Mouse (Mus musculus) right cerebral cortex, postnatal 14 days (tissue): ENCODE data around the gene Sik2.
A peak's percentile ranks its signal among the peaks of the same experiment; 100 is the strongest.

Source experiments
- DNase-seq: peaks from one replicate; pipeline ENCODE4 v3.0.0; 2022

The Sik2 gene

DNA sequence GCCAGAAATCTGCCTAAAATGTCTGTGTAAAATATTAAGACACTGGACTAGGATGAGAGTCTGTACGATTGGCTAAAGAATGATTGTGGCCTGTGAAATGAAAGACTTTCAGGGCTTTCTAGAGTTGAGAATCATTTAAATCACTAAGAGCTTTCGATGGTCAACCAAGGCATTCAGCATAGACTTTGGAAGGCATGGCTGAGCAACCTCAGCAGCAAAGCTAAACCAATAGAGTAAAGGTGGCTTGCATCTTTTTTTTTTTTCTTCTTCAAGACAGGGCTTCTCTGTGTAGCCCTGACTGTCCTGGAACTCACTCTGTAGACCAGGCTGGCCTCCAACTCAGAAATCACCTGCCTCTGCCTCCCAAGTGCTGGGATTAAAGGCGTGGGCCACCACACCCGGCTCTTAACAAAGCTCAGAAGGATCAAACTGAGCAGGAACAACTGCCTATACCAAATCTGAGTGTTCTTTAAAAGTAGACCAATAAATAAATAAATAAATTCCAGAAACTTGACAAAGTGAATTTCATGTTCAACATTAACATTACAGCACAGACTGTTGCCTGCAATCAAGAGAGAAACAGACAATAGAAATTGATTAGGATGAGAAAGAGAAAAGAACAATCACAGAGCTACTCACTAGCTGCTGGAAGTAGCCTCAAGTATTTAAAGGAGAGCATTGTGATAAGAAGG lies 27.2 kb downstream of the Sik2 start:
- DNase-seq: no peak

DNA sequence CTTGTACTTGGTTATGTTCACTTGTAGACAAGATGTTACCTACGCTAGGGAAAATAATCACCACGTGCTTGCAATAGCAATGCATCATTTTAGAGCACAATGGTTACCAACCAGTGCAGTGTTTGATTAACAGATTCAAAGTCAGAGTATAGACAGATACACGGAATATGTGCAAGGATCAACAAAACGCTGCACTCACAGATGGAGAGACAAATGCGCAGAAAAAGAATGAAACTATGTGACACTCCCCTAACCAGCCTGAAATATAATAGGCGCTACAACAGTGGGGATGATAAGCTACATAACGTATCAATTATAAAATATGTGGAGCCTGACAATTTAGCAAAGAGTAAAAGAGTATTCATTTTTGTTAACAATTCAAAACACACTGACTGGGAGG lies 34.2 kb downstream of the Sik2 start:
- DNase-seq: no peak

DNA sequence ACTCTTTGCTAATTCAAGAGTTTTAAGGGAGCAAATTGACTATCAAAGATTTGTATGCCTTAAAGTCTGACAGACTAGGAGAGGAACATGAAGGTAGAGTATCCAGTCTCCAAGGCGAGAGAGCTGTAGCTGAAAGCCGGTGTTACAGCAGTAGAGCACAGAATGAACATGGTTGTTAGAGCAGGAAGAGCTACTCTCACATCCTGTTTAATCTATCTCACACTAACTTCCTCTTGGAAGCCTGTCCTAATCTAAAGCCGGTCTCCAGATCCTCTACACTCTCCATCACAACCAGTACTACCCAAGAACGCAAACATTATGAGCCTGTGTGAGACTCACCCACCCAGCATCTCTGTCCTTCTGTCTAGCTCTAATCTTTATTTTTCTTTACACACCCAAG lies 38.5 kb downstream of the Sik2 start:
- DNase-seq: no peak

DNA sequence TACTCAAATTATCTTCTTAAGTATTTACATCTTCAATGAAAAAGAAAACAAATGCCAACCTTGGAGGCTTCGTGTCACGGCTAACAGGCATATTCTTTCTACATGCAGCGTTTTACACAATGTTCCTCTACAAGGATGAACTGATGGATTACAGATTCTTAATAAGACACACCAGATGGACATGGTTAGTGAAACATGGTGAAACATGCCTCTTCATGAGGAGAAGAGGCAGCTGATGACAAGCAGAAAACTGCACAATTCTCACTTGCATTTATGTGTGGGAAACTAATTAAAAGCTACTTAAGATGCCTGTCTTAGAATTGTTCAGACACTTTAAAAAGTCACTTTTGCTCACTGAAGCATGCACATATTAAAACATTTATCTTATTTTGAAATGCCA lies 39.6 kb downstream of the Sik2 start:
- DNase-seq: no peak

DNA sequence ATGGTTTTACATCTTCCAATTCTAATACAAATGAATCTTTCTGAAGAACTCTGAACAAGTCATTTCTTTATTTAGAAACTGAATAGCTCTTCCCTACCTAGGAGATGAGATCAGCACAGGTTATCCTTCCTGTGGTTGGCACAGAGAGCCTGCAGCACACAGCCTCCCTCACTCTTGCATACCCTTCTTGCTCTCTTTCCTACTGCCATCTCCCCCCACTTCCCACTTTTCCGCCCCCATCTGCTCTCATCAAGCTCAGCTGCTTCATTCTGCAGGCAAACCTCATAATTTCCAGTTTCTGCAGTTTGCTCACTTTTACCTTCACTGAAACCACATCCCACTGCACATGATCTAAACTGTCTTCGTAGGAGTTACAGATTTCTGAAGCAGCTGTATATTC lies 42.6 kb downstream of the Sik2 start:
- DNase-seq: no peak

DNA sequence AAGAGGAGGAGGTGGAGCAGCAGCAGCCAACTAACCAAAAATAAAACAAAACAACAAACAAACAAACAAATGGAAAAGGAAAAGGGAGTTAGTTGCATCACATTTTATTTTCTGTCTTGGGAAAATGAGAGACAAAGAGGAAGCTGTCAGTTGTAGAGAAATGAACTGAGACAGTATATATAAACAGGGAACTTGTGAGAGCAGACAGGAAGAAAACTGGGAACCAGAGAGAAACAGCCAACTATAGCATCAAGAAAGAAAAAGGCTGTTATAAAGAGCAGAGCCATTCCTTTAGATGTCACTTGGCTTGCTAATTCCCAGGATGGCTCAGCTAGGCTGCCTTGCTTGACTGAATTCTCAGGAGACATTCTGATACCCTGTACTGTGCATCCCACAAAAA lies 43.5 kb downstream of the Sik2 start:
- DNase-seq: no peak

DNA sequence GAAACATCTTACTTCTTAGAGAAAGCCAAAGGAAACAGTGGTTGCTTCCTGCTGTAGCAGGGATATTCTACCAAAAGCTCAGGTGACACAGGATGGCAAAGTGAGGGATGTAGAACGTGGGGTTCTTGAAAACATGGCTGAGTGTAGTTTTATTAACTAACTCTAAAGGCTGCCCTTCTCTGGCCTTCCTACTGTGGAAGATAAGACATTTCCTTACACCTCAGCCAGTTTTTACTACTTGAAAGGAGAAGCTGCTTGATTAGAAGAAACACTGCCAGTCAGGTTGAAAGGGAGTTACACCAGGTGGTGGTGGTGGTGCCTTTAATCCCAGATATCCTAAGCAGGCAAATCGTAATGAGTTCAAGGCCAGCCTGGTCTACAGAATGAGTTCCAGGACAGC lies 44.0 kb downstream of the Sik2 start:
- no peak for DNase-seq

DNA sequence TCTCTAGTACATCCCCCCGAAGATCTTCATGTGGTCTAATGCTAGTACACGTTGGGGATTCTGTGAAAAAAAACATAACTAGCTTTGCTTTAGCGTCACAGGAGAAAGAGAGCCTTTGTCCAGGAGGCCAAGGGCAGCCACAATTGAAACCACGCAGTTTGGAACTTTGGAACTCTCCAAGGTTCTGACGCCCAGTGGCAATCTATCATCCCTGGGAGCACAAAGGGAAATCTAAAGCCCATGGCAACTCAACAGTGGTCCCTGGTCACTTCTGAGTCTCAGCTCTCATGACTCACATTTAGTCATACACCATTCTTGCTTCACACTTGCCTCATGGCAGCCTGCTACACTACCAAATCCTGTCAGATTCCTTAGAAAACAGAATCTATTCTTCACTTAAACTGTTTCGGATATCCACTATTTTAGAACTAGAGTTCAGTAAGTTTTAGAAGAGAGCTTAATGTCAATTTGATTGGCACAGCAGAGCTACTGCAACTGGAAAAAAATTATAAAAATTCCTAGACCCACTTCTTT lies 50.9 kb downstream of the Sik2 start:
- no peak for DNase-seq

DNA sequence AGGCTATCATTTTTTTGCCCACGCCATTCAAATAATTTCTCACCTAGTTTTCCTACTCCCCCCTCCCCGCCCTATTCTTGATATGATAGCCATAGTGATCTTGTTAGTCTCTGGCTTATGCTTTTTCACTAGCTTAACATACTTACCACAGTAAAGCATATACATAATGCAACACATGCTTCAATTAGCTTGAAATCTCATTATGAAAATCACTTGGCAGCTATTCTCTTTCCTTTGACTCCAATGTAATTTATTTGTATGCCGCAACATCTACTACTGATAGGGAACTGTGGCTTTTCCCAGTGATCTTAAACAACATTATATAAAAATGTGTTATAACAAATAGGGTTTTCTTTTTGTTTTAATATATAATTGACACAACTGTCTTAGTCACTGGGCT lies 53.7 kb downstream of the Sik2 start:
- DNase-seq: no peak

DNA sequence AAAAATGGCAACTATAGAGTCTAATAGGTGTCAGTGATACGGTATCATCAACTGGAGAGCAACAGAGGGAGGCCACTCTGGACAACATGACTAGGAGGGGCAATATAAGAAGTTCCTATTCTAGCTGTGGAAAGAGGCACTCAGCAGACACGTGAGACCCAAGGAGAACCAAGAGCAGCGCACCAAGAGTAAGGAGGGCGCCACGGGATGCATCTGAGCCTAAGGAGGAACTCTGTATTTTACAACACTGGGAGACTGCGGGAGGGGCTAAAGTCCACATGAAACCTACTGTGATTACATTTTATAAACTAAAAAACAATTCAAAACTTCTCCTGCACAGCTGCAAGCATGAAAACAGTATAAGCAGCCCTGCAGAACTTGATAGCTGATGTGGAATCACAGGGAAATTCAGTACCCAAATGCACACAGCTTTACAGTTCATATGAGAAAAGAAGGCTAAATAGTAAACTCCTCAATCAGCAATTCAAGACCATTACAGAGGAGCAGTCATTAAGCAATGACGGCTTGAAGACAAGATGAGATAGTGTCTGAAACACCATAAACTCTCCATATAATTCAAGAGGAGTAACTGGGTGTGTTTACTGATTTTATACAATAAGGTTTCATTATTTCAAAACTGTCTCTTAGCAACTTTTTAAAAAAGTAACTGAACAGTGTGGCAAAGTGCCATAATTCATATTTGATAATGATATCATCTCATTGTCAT lies 60.6 kb downstream of the Sik2 start:
- peak; percentile 12 for DNase-seq

DNA sequence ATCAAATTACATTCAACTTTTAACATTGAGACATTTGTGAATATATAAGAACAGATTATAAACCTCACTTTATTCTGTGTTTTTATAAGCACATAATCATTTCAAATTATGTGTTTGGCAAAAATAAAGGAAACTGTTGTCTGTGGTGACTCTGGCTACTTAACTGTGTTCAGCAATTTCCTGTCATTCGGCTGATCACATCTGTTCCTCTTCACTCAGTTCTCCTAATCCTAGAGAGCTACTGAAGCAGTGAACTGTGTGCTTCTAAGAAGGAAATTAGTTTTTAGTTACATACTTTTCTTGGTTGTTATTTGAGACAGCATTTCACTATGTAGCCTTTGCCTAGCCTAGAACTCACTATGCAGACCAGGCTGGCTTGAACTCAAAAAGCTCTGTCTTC lies 62.5 kb downstream of the Sik2 start:
- no peak for DNase-seq

DNA sequence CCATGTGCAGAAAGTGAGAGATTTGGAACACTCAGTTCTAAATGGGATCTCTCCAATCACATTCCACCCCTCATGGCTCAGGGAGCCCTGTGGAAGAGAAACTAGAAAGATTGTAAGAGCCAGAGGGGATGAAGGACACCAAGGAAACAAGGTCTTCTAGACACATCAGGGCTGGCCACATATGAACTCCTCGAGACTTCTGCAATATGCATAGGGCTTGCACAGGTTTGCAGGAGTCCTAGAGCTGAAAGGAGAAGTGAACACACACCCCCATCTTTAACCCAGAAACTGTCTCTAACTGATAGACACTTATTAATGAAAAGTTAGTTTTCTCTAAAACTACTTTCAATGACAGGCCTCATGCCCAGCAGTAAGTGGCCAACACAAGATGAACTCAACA lies 64.0 kb downstream of the Sik2 start:
- DNase-seq: no peak

DNA sequence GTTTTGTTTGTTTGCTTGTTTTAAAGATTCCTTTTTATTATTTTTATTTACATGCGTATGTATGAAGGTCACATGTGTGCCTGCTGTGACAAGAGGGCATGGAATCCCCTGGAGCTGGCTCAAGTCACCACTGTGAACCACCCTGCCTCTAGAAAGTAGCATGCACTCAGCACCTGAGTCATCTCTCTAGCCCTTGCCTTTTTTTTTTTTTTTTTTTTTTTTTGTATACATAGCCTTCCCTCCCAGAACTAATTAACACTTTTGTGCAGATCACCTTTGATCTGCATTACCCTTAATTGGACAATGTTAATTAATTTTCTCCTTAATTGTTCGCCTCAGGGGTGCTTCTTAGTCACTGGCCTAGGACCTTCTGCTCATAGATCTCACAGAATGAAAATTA lies 66.2 kb downstream of the Sik2 start:
- DNase-seq: no peak

DNA sequence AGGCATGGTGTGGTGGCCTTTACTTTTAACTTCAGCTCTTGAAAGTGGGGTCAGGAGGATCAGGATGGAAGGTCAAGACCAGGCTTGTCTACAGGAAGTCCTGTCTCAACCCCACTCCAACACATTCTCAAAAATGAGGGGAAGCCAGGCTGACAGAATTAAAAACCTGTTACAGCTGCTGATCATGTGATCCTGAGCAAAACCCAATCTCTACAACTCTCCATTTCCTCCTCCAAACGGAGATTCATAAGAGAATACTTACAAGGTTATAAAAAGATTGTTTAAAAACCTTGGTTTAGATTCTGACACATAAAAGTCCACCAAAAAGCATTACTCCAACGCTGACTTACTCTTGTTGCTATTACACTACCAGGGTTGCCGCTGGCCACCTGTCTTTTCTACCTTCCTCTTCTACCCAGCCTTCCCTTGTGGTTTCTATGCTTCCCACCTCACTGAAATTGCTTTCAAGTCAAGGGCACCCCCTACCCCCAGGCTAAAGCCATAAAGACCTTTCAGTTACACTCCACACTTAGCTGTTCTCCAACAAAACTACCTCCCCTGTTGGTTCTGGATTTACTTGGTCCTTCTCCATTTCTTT lies 67.0 kb downstream of the Sik2 start:
- DNase-seq: no peak

DNA sequence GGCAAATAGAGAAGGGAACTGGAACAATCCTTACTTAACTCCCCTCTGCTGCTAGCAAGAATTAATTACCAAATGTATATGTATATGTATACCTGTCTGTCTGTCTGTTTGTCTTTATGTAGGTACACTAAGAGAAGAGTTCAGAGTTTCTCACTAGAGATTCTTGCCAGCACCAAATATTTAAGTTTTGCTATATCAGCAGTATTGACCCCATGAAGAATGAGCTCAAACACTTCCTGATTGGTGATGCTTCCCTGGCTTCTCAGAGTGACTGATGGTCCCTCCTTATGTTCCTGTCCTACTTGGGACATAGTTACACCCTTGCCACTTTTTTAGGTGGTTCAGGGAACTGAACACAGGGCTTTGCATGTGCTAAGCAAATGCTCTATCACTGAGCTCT lies 78.9 kb downstream of the Sik2 start:
- no peak for DNase-seq

DNA sequence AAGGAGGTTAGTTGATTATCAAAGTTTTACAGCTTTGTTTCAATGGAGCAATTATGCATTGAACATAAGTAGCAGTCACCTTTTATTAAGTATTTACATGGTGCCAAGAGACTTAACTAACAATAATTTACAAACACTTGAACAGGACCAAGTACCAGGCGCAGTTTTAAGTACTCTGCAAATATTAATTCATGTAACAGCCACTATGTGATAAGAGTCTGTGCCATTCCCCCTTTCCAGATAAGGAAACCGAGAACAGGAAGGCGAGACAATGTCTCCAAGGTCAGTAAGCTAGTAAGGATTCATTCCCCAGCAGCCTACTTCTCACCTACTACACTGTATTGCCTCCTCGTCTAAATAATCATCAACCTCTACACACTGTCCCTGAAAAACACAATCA lies 83.1 kb downstream of the Sik2 start:
- DNase-seq: no peak

DNA sequence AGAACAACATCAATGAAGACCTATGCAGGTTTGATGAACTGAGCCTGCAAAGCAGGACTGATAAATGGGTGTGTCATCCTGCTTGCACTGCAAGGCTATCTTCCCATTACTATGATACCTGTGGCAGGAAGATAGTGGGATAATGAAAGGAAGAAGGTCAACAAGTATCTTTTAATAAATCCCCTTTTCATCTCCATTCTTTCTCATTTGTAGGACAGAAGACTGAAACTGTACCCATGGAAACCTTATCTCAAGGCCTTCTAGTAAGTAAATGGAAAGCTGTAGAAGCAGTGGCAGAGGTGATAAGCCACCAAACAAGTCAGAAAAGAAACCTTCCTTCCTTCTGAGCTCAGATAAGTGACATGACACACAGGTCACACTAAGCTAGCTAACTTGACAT lies 84.4 kb downstream of the Sik2 start:
- no peak for DNase-seq

DNA sequence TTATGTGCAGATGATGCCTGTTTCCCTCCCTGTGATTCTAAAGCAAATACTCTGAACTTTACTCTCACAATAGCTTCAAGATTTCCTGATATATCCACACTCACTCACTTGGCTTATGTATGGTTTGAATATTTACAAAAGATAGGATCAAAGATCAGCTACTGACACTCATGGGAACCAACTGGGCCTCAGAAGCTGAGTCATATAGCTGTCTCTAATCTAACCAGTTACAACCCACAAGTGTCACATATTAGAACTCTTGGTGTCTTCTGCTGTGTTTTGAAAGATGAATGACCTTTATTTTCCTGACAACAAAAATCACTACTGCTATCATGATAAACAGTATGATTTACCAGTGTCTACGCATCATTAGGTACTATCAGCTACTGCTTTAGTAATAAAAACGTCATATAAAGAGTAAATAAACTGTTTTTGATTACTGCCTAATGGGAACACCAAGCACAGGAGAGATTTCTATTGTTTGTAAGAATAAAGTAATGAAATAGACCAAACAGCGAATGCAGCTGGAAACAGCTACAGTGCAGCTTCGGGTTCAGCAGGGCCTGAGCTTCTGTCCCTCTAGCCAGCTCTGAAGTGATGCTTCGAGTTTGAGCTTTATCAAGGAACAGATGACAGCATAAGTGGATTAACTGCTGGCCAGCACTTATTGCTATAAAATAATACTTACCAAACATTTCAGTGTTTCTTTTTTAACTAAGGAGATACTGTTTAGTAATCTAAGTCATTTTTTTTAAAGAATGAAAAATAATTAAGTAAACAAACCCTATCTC lies 86.3 kb downstream of the Sik2 start:
- no peak for DNase-seq

DNA sequence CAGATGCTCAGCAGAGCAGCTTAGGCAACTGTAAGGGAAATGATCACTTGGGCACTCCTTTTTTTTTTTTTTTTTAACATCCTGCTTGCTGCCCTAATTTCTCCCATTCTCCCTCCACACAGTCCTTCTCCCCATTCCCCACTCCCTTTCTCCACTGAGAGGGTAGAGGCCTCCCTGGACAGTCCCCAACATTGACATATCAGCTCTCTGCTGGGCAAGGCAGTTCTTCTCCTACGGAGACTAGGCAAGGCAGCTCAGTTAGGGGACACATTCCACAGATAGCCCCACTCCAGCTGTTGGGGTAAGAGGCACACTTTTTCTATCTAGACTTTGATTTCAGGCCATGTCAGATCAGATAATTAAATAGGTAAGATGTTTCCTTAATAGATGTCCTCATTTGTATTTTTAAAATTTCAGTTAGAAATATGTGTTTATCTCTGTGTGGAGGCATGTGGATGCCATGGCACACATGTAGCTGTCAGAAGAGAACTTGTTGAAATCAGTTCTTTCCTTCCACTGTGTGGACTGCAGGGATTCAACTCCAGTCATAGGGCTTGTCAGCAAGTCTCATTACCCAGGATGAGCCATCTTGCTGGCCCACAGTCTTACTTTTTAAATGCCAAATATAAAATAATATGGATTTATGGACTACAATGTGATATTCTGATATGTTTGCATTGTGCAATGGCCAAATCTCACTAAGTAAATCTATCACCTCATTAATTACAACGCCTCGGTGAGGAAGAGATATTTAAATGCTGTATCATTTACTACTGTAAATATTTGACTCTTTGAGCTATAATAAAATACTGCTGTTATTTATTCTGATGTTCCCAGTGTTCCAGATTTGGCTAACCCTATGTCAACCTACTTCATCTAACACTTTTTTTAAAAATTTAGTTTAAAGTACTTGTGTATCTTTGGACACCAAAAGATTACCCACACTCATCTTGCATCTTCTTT lies 87.7 kb downstream of the Sik2 start:
- no peak for DNase-seq

DNA sequence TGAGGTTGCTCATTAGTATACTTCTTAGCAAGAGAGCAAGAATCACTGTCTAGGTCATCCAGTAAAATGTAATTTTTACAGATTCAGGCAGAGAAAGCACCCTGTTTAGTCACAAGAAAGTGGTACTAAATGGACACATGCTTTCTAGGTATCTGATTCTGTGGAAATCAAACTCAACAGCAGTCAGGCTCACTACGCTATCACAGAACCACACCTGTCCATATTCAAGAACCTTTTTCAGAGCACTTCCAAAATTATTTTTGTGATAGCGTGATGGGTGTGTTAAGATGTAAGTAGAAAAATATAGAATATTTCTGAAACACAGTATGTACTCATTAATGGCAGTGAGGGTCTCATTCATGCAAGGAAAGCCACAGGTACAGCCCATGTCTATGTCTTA lies 89.3 kb downstream of the Sik2 start:
- no peak for DNase-seq

DNA sequence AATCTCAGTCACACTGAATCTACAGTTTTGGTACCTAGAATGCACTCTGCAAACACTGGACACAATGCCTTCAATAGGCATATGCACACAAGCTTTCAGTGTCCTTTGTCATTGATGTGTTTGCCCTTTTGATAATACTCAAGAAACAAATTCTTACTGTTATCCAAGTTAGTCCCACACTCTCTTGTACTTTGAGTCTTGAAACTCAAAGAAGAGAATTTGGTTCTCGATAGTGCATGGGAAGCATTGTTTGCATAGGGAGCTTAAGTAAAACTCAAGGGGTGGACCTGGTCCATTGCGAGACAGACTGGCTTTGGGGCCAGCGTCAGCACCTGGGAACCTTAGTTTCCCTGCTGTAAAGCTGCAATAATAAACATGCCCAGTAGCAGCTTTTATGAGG lies 90.7 kb downstream of the Sik2 start:
- no peak for DNase-seq

DNA sequence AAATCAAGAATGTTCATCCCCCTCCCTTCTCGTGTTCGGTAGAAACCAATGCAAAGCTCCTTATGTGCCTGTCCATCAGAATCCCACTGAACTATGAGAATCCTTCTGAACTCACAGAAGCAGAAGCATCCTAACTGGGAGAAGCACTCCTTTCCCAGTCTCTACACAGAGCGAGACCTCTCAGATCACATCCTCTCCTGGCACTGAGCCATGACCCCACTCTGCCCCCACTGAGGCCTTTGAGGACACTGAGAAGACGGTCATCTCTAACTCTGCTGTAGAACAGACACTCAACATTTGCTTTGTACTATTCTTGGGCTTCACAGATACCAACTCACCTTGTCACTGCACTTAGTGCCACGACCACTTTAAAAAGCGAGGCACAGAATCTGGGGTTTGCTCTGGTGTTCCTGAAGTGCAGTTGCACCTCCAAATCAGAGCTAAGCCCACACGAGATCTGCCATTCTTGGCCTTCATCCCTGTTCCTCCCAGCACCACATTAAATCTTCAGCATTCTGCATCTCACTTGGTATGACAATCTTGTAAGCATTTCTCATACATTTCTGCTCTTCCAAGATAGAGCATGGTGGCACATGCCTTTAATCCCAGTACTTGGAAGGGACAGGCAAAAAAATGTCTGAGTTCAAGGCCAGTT lies 96.9 kb downstream of the Sik2 start:
- DNase-seq: no peak
